Mouse (Mus musculus) neural tube, embryonic 13.5 days (tissue): ENCODE measurements around the gene 1700001L19Rik. TPM values are rescaled to one million over a fixed set of nuclear protein-coding genes. Genes with fewer than 3 reads are reported as not detected.

ENCODE experiments used
- ATAC-seq: fragments of 200-750 bp; cut with Nextera tagmentation; 2 replicates; pipeline ENCODE4 v1.8.0; 2017; ENCODE audit warnings: low read depth, mild to moderate bottlenecking, moderate TSS enrichment, moderate library complexity
- H3K27ac ChIP-seq: fragments of 300-500 bp; sonication (generic); replicated peaks from 2 replicates; pipeline ENCODE4 v1.5.1; 2015; ENCODE audit warnings: moderate library complexity, mild to moderate bottlenecking, inconsistent platforms
- H3K27me3 ChIP-seq: fragments of 300-500 bp; sonication (generic); 2 replicates; pipeline ENCODE4 v1.6.1; 2015; ENCODE audit warnings: mild to moderate bottlenecking, inconsistent platforms
- H3K36me3 ChIP-seq: fragments of 300-500 bp; sonication (generic); 2 replicates; pipeline ENCODE4 v1.6.1; 2015; ENCODE audit warnings: mild to moderate bottlenecking, inconsistent platforms
- H3K4me1 ChIP-seq: fragments of 300-500 bp; sonication (generic); replicated peaks from 2 replicates; pipeline ENCODE4 v1.6.1; 2015; ENCODE audit warnings: inconsistent platforms
- H3K4me2 ChIP-seq: fragments of 300-500 bp; sonication (generic); 2 replicates; pipeline ENCODE4 v1.6.1; 2015; ENCODE audit warnings: inconsistent platforms, mild to moderate bottlenecking, moderate library complexity
- H3K4me3 ChIP-seq: fragments of 300-500 bp; sonication (generic); 2 replicates; pipeline ENCODE4 v1.5.1; 2015; ENCODE audit warnings: mild to moderate bottlenecking, inconsistent platforms
- H3K9ac ChIP-seq: fragments of 300-500 bp; sonication (generic); 2 replicates; pipeline ENCODE4 v1.6.1; 2015; ENCODE audit warnings: moderate library complexity, mild to moderate bottlenecking, inconsistent platforms
- H3K9me3 ChIP-seq: fragments of 300-500 bp; sonication (generic); 2 replicates; pipeline ENCODE4 v1.6.1; 2016; ENCODE audit warnings: inconsistent platforms
- WGBS: fragments of 180-500 bp; shearing (Covaris S2); methylation state at CpG from one replicate; pipeline ENCODE4 v1.1.7; 2015; 5-methylcytosine and 5-hydroxymethylcytosine counted together
- polyA plus RNA-seq: library from polyadenylated mRNA; unstranded; fragments of >200 nt; fragmentation: Nextera tagmentation; extraction: Ambion mirVana; gene quantifications from 2 replicates; pipeline ENCODE4 v1.2.1, GENCODE M21; 2015

The 1700001L19Rik gene
- polyA plus RNA-seq, 1 experiment from 2014 or later: 2.9 TPM

DNA sequence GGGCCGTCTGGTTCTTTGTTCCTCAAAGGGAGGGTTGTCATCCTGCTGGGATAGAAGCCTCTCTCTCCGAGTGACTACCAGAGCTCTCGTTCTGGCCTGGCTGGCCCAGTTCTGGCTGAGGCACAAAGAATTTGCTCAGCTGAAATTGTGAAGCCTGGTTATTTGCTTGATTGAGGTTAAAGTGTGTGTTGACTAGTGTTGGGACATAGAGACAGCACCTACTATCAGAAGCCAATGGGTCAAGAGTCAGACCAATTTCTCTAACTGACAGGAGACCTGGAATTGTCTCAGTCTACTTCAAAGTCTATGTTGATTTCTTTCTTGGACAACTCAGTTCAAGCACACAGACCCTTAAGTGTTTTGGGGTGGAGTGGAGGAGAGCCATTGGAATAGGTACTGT, 29.8 kb downstream of the 1700001L19Rik start:
- no peak overlapping the region for H3K4me3 ChIP-seq
- no peaks in the 10 kb centered on the region for H3K9me3 ChIP-seq
- no peak overlapping the region for H3K9ac ChIP-seq
- H3K27ac ChIP-seq: no peak overlapping the region
- H3K4me1 ChIP-seq: no peaks in the 10 kb centered on the region
- H3K27me3 ChIP-seq: no peaks in the 10 kb centered on the region
- no peak overlapping the region for H3K4me2 ChIP-seq
- WGBS: 80% methylated on average over 3 of the region's 3 CpGs
- ATAC-seq: no peak
- peaks cover 8% of the 10 kb centered on the region for H3K36me3 ChIP-seq

DNA sequence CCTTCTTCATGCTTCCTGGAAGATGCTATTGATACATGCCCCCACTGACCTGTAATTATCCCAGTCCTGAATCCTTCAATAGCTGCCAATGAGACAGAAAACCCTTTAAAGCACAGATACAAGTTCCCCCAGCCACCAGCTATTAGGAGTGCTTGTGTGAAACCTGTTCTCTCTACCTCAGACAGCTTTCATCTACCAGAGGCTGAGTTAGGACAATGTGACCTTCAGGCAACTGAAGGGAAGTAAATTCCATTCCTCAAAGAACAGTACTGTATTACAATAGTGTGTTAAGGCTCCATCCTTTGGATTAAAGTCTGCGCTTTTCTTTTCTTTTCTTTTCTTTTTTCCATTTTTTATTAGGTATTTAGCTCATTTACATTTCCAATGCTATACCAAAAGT, 45.6 kb downstream of the 1700001L19Rik start:
- Histone ChIP-seq H3K27me3 (no peaks in the 10 kb centered on the region), H3K9ac (no peak overlapping the region), H3K4me1 (no peaks in the 10 kb centered on the region), H3K36me3 (peaks cover 5% of the 10 kb centered on the region; the same call in 1 of the 2 replicates), H3K9me3 (no peaks in the 10 kb centered on the region), H3K4me2 (no peak overlapping the region), H3K27ac (no peak overlapping the region), H3K4me3 (no peak overlapping the region)
- ATAC-seq: no peak
- WGBS: 97% methylated on average over 1 of the region's 1 CpGs

Other genes with a start within 250 kb of the 1700001L19Rik start
- 11.2 and 14.3 TPM in 2 replicates for gene Mtrr, start 15.3 kb upstream of the 1700001L19Rik start, polyA plus RNA-seq
- 24.7 and 32.9 TPM in 2 replicates for gene Fastkd3, start 15.2 kb upstream of the 1700001L19Rik start, polyA plus RNA-seq